Mouse (Mus musculus): ENCODE data around the gene Pagr1b. TPM values are rescaled to one million over a fixed set of nuclear protein-coding genes. Genes with fewer than 3 reads are reported as not detected.

Pagr1b gene
- polyA plus RNA-seq, 1 experiment: not detected

DNA sequence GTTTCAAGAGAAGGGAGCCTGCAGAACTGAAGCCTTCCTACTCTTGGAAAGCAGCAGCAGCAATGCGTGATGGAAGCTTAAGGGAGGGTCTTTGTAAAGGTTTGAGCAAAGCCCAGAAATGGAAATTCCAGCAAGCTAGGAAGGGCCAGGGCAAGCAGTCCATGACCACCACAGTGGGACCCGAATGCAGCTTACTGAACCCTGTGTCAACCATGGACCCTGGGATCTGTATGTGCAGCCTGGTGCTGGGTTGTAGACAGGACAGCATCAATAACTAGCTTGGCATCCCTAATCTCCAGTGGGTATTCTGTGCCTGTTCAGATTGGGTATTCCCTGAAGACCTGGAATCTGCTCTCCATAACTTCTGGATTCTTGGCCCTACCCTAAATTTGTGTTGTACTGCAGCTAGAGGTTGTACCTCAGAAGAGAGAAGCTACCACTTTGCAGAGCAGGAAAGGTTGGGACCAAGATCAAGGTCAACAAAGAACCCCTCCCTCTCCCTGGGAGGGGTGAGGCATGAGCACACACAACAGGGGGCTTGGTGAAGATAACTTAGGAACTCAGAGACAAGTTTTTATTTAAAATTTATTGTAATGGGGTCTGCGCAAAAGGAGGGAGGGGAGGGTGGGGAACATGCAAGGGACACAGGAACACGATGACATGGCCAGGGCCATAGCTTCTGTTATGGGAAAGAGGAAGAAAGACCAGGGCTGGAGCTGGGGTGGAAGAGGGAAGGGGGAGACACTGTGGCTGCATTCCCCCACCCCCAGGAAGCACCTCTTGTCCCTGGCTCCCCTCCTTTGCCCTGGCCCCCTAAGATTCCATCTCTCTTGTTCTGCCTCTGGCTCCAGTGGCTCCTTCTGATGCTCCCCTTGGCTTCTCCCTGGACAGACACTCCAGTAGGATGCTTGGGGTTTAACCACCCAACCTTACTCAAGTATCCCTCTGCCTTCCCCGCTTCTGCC lies 5.6 kb upstream of the Pagr1b start:
- WGBS: 43% methylated on average over 5 of the region's 5 CpGs
- Histone ChIP-seq H3K27ac (ENCODE audit: control insufficient read depth, insufficient read depth, low read depth, low read length, poor library complexity) (no peak overlapping the region), H3K4me1 (ENCODE audit: control insufficient read depth, insufficient read depth, low read length) (peaks cover 9% of the 10 kb centered on the region), H3K4me3 (replicated peaks; ENCODE audit: control insufficient read depth, low read depth, low read length) (no peak overlapping the region)
- TF ChIP-seq CTCF (IDR thresholded peaks at IDR 0.05; ENCODE audit: control insufficient read depth, insufficient read depth, low read length) (no peak), POLR2A (IDR thresholded peaks at IDR 0.05; ENCODE audit: borderline replicate concordance, control insufficient read depth, low read depth, low read length) (0 out of 2 replicates have a peak, but pooled peaks have one; percentile 18)

DNA sequence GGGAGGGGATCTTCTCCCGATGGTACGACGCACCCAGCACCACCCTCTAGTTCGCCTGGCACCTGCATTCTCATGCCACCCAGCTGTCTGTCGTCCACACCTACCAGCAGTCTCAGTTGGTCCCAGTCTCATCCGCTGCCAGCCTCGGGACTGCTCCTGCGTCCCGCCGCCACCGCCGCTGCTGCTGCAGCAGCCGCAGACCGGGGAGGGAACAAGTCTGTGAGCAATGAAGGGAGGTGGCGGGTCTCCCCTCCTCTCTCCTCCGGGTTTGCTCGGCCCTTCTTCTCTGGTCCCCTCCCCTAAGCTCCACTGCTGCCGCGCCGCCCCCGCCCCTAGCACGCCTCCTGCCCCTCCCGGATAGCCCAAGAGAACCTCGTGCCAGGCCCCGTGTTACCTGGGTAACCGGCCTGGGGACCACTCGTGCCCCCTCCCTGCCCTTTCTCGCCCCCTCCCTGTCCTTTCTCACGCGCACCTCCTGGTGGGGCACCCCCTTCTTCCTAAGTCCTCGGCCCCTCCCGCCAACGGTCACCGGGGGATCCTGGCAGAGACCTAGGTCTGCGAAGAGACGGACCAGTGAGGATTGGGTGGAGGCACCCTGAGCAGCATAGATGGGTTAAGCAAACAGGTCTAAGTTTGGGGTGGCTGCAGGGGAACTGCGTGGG lies 4.7 kb upstream of the Pagr1b start, which contains the start of the genes Gm42742 and Prrt2:
Gene Gm42742 (minus strand): TSS at position 197 of the 662 bp plus-strand sequence.
Gene Prrt2 (minus strand): TSS at position 311 of the 662 bp plus-strand sequence.
- no peak for TF ChIP-seq POLR2A (IDR thresholded peaks at IDR 0.05; ENCODE audit: borderline replicate concordance, control insufficient read depth, low read depth, low read length)
- no peak for TF ChIP-seq CTCF (IDR thresholded peaks at IDR 0.05; ENCODE audit: control insufficient read depth, insufficient read depth, low read length)
- no peak within 1 kb of the TSS for H3K27ac ChIP-seq (ENCODE audit: control insufficient read depth, insufficient read depth, low read depth, low read length, poor library complexity)
- H3K4me3 ChIP-seq (replicated peaks; ENCODE audit: control insufficient read depth, low read depth, low read length): peak within 1 kb of the TSS; percentile 16
- H3K4me1 ChIP-seq (ENCODE audit: control insufficient read depth, insufficient read depth, low read length): peaks cover 9% of the 10 kb centered on the region
- WGBS: 3% methylated on average over 37 of the region's 37 CpGs

DNA sequence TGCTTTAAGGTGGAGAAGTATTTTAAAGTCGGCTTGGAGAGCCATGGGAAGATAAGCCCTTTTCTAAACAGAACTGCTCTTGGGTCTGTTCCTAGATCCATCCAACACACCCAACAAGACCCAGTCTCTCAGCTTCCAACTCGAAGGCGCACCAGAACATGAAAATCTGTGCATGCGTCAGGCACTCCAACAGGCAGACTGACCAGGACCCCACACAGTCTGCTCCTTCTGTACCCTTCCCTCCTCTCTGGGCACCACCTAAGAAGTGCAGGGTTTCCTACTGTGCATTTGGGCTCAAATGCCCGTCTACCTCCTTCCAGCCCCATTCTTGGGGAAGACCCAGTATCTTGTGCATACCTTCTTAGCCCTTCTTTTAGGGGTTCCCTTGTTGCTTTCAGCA lies 4.2 kb upstream of the Pagr1b start:
- peaks cover 10% of the 10 kb centered on the region for H3K4me1 ChIP-seq (ENCODE audit: control insufficient read depth, insufficient read depth, low read length)
- WGBS: 55% methylated on average over 5 of the region's 5 CpGs
- no peak overlapping the region for H3K4me3 ChIP-seq (replicated peaks; ENCODE audit: control insufficient read depth, low read depth, low read length)
- TF ChIP-seq POLR2A (IDR thresholded peaks at IDR 0.05; ENCODE audit: borderline replicate concordance, control insufficient read depth, low read depth, low read length) (no peak), CTCF (IDR thresholded peaks at IDR 0.05; ENCODE audit: control insufficient read depth, insufficient read depth, low read length) (no peak)
- no peak overlapping the region for H3K27ac ChIP-seq (ENCODE audit: control insufficient read depth, insufficient read depth, low read depth, low read length, poor library complexity)

DNA sequence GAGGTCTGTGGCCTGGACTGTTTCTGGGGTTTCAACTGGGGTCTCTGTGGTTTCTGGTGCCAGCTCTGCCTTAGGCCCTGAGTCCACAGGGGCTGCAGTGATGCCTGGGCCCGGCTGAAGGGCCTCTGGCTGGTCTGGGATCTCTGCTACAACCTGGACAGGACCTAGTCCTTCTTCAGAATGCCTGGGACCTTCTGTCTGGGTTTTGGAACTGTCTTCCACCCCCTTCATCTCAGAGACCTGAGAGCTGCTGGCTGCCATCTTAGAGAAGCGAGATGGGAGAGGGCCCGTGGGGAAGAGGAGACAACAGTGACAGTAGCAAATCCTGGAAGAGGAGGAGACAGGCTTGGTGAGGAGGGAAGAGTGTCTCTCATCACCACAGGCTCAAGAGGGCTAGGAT lies 3.7 kb upstream of the Pagr1b start:
- 79% methylated on average over 3 of the region's 3 CpGs for WGBS
- Histone ChIP-seq H3K4me1 (ENCODE audit: control insufficient read depth, insufficient read depth, low read length) (peaks cover 11% of the 10 kb centered on the region), H3K27ac (ENCODE audit: control insufficient read depth, insufficient read depth, low read depth, low read length, poor library complexity) (no peak overlapping the region), H3K4me3 (replicated peaks; ENCODE audit: control insufficient read depth, low read depth, low read length) (no peak overlapping the region)
- TF ChIP-seq POLR2A (IDR thresholded peaks at IDR 0.05; ENCODE audit: borderline replicate concordance, control insufficient read depth, low read depth, low read length): no peak
- TF ChIP-seq CTCF (IDR thresholded peaks at IDR 0.05; ENCODE audit: control insufficient read depth, insufficient read depth, low read length): no peak

DNA sequence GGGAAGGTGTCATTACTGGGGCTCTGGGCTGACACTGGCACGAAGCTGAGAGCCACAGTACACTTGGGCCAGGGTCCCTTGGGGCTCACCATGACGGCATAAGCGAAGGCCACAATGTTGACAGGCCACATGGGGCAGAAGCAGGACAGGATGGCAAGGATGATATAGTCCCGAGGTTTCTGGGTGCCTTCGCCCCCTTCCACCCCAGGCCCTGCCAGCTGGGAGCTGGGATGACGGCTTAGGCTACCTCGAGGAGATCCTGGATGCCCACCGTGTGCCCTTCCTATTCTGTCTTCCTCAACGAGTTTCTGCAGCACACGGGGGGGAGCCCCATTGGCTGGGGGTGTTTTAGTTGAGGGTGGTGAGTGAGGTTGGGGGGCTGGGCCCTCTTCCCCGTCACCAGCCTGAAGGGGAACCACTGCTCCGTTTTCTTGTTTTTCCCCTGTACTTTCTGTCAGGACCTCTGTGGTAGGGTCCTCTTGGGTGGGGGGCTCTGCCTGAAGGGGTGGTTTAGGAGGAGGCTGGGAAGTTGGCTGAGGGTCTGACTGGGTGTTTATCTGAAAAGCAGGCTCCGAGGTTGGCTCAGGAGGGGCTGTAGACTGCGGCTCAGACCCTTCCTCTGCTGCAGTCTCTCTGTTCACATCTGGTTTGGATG lies 3.1 kb upstream of the Pagr1b start:
- Histone ChIP-seq H3K4me3 (replicated peaks; ENCODE audit: control insufficient read depth, low read depth, low read length) (no peak overlapping the region), H3K27ac (ENCODE audit: control insufficient read depth, insufficient read depth, low read depth, low read length, poor library complexity) (no peak overlapping the region), H3K4me1 (ENCODE audit: control insufficient read depth, insufficient read depth, low read length) (peaks cover 12% of the 10 kb centered on the region)
- 75% methylated on average over 14 of the region's 14 CpGs for WGBS
- TF ChIP-seq POLR2A (IDR thresholded peaks at IDR 0.05; ENCODE audit: borderline replicate concordance, control insufficient read depth, low read depth, low read length): no peak
- TF ChIP-seq CTCF (IDR thresholded peaks at IDR 0.05; ENCODE audit: control insufficient read depth, insufficient read depth, low read length): no peak

DNA sequence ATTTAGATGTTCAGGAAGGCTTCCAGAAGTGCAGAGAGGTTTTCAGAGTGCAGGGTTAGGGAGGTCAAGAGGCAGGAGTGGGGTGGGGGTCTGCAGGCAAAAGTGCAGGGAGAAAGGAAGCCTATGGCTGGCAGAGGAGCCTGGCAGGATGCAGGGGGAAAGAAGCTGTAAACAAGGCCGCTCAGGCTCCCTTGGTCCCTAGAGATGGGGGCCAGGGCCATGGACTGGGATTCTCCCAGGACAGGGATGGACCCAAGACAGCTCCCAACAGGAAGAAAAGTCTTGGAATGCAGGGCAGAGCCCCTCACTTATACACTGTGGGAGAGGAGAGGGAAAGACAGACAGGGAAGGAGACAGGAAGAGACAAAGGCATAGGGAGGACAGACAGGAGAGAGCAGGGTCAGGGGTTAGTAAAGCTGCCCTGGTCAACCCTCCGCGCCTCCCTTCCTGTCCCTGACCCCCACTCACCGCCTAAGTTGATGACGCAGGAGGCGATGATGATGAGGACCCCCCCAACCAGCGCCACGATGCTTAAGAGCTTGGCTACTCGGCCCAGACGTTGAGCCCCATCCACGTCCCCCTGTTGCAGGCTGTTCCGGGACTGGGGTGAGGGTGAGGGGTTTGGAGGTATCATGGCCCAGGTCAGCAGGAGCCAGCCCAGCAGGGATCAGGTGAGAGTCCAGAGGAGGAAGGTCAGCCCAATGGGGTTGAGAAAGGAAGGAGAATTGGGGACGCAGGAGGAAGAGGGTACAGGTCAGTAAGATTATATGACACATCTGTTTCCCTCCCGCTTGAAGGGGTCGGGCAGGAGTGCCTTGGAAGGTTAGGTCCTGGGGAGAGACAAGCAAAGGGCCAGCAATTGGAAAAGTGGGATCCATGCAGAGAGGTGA lies 2.4 kb upstream of the Pagr1b start:
- WGBS: 87% methylated on average over 15 of the region's 15 CpGs
- Histone ChIP-seq H3K4me1 (ENCODE audit: control insufficient read depth, insufficient read depth, low read length) (peaks cover 7% of the 10 kb centered on the region), H3K4me3 (replicated peaks; ENCODE audit: control insufficient read depth, low read depth, low read length) (no peak overlapping the region), H3K27ac (ENCODE audit: control insufficient read depth, insufficient read depth, low read depth, low read length, poor library complexity) (no peak overlapping the region)
- no peak for TF ChIP-seq CTCF (IDR thresholded peaks at IDR 0.05; ENCODE audit: control insufficient read depth, insufficient read depth, low read length)
- TF ChIP-seq POLR2A (IDR thresholded peaks at IDR 0.05; ENCODE audit: borderline replicate concordance, control insufficient read depth, low read depth, low read length): no peak

DNA sequence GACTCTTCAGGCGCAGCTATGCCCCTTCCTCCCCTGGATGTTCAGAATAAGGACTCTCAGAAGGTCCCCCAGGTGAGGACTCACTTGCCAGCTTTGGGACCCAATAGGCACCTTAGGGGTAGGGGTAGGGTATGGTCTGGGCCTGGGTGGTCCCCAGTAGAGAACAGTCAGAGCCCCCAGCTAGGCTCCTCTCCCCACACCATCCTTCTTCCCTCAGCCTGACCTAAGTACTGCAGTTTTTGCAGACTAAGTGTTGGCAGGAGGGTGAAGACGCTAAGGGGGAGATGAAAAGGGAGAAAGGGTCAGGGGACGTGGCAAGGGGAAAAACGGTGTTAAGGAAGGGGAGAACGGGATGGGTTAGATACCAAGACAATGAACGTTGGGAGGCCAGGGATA lies 1.7 kb upstream of the Pagr1b start:
- Histone ChIP-seq H3K4me1 (ENCODE audit: control insufficient read depth, insufficient read depth, low read length) (peaks cover 5% of the 10 kb centered on the region; the same call in 1 of the 2 replicates), H3K27ac (ENCODE audit: control insufficient read depth, insufficient read depth, low read depth, low read length, poor library complexity) (no peak overlapping the region; the same call in 1 of the 2 replicates), H3K4me3 (replicated peaks; ENCODE audit: control insufficient read depth, low read depth, low read length) (no peak overlapping the region)
- TF ChIP-seq POLR2A (IDR thresholded peaks at IDR 0.05; ENCODE audit: borderline replicate concordance, control insufficient read depth, low read depth, low read length) (no peak), CTCF (IDR thresholded peaks at IDR 0.05; ENCODE audit: control insufficient read depth, insufficient read depth, low read length) (no peak)
- 73% methylated on average over 6 of the region's 6 CpGs for WGBS

All from bone marrow, adult 2 months (tissue).